13 mouse cellular contexts compared by ENCODE assay signal in the genomic region with DNA sequence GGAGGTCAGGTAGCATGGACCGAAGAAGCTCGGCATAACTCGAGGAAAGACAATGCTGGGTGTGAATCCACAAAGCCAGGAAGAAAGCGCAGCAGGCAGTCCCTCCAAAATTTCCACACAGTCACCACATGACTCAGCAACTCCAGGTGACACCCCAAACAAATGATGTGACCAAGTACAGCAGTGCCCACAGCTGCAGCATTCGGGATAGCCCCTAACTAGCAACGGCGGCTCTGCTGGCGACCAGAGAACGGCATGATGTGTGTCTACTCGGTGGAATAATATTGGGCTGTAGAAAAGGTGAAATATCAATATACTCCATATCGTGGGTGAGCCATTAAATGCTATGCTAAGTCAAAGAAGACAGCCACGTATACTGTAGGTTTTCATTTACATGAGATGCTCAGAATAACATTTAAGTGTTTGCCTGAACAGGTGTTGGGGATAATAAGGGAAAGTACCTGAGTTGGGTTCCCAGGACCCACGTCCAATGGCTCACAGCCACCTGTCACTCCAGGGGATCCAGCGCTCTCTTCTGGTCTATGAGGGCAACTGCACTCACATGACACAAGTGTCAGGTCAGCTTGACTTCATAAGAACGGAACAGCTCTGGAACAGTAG. TPM values are rescaled to one million over a fixed set of nuclear protein-coding genes. Genes with fewer than 3 reads are reported as not detected.
DNase-seq lines count a peak whose midpoint lies in the region; ATAC-seq and TF ChIP-seq lines count a peak whose summit lies in the region.
"Had no signal": no experiment of that assay in that cellular context is flagged by ENCODE, and none has a peak within 500 bp of the region (broad histone marks: within the 10 kb centered on the region; RNA-seq: fewer than 3 reads in every experiment).

No protein-coding gene starts in this region.

- ATAC-seq in intestine, postnatal 0 days: no peak
- ATAC-seq in intestine, embryonic 15.5 days: no peak
- no peak for ATAC-seq in liver, postnatal 0 days
- ATAC-seq in liver, embryonic 11.5 days (replicated peaks; ENCODE audit: low FRiP score): no peak
- ATAC-seq: midbrain, embryonic 15.5 days had no signal

- H3K4me2 ChIP-seq in intestine, postnatal 0 days (replicated peaks; ENCODE audit: low read depth): no peak overlapping the region
- H3K4me2 ChIP-seq in intestine, embryonic 15.5 days (replicated peaks): no peak overlapping the region
- no peak overlapping the region for H3K4me2 ChIP-seq in liver, postnatal 0 days (ENCODE audit: low read depth, low read length)
- H3K4me2 ChIP-seq in liver, embryonic 11.5 days: no peak overlapping the region
- H3K4me2 ChIP-seq: midbrain, embryonic 15.5 days; neural tube, embryonic 12.5 days had no signal

- no peak for DNase-seq in liver, postnatal 0 days
- no peak for DNase-seq in liver, embryonic 11.5 days (ENCODE audit: low spot score)
- DNase-seq in induced T-regulatory cell, adult 2 months (ENCODE audit: low read depth): peak; percentile 48
- no peak for DNase-seq in retina, embryonic 14.5 days (ENCODE audit: low spot score)
- DNase-seq in urinary bladder, adult 18-20 months (ENCODE audit: low spot score in 2 of 2): no peak
- DNase-seq: cerebellum, adult 9-11 months had no signal

- H3K4me3 ChIP-seq in intestine, postnatal 0 days (ENCODE audit: low read depth, low read length): no peak overlapping the region
- no peak overlapping the region for H3K4me3 ChIP-seq in intestine, embryonic 15.5 days (replicated peaks)
- no peak overlapping the region for H3K4me3 ChIP-seq in liver, postnatal 0 days (ENCODE audit: low read depth, low read length)
- no peak overlapping the region for H3K4me3 ChIP-seq in liver, embryonic 11.5 days (ENCODE audit: low read depth, low read length)
- 0 out of 2 replicates have a peak overlapping the region, but pooled peaks have one; percentile 2 for H3K4me3 ChIP-seq in E14TG2a.4 (replicated peaks; ENCODE audit: low read length)
- H3K4me3 ChIP-seq: midbrain, embryonic 15.5 days; neural tube, embryonic 12.5 days had no signal

- TF ChIP-seq CTCF in intestine, postnatal 0 days (IDR thresholded peaks at IDR 0.05; ENCODE audit: low read depth): peak; percentile 48
- peak; percentile 24 for TF ChIP-seq CTCF in liver, postnatal 0 days (IDR thresholded peaks at IDR 0.05; ENCODE audit: low read depth)
- peak; percentile 59 for TF ChIP-seq CTCF in E14TG2a.4 (conservative IDR thresholded peaks at IDR 0.05; ENCODE audit: low read length)

- H3K9ac ChIP-seq in intestine, postnatal 0 days (ENCODE audit: low read depth, low read length): no peak overlapping the region
- no peak overlapping the region for H3K9ac ChIP-seq in intestine, embryonic 15.5 days
- no peak overlapping the region for H3K9ac ChIP-seq in liver, postnatal 0 days (replicated peaks)
- H3K9ac ChIP-seq in liver, embryonic 11.5 days (ENCODE audit: low read depth, low read length): no peak overlapping the region
- H3K9ac ChIP-seq: midbrain, embryonic 15.5 days; neural tube, embryonic 12.5 days had no signal

- no peak overlapping the region for H3K27ac ChIP-seq in intestine, postnatal 0 days (ENCODE audit: low read depth, low read length)
- H3K27ac ChIP-seq in intestine, embryonic 15.5 days: no peak overlapping the region
- H3K27ac ChIP-seq in liver, postnatal 0 days (ENCODE audit: low read depth): no peak overlapping the region
- no peak overlapping the region for H3K27ac ChIP-seq in liver, embryonic 11.5 days (ENCODE audit: low read depth, low read length)
- H3K27ac ChIP-seq: macrophage; midbrain, embryonic 15.5 days; neural tube, embryonic 12.5 days had no signal

- peaks cover 9% of the 10 kb centered on the region; the same call in 1 of the 2 replicates for H3K36me3 ChIP-seq in intestine, postnatal 0 days (ENCODE audit: control insufficient read depth, insufficient read depth)
- peaks cover 4% of the 10 kb centered on the region; the same call in 1 of the 2 replicates for H3K36me3 ChIP-seq in intestine, embryonic 15.5 days
- H3K36me3 ChIP-seq in liver, postnatal 0 days (replicated peaks; ENCODE audit: insufficient read depth, low read length): peaks cover 9% of the 10 kb centered on the region
- H3K36me3 ChIP-seq in liver, embryonic 11.5 days (ENCODE audit: control insufficient read depth, insufficient read depth, low read length): no peaks in the 10 kb centered on the region
- H3K36me3 ChIP-seq in E14TG2a.4 (ENCODE audit: insufficient read depth, low read length): peaks cover 14% of the 10 kb centered on the region

- H3K4me1 ChIP-seq in intestine, postnatal 0 days (replicated peaks; ENCODE audit: control insufficient read depth, insufficient read depth, low read length): 0 out of 2 replicates have a peak, but pooled peaks cover 4% of the 10 kb centered on the region
- no peaks in the 10 kb centered on the region for H3K4me1 ChIP-seq in intestine, embryonic 15.5 days (replicated peaks)
- H3K4me1 ChIP-seq in liver, postnatal 0 days (ENCODE audit: insufficient read depth): peaks cover 12% of the 10 kb centered on the region
- 0 out of 2 replicates have a peak, but pooled peaks cover 2% of the 10 kb centered on the region for H3K4me1 ChIP-seq in liver, embryonic 11.5 days (replicated peaks; ENCODE audit: control insufficient read depth, insufficient read depth, low read length)
- peaks cover 44% of the 10 kb centered on the region for H3K4me1 ChIP-seq in E14TG2a.4 (replicated peaks; ENCODE audit: low read depth, low read length)
- H3K4me1 ChIP-seq: midbrain, embryonic 15.5 days; neural tube, embryonic 12.5 days had no signal

- no peaks in the 10 kb centered on the region for H3K27me3 ChIP-seq in intestine, postnatal 0 days (replicated peaks; ENCODE audit: control insufficient read depth, insufficient read depth, low read length)
- no peaks in the 10 kb centered on the region for H3K27me3 ChIP-seq in intestine, embryonic 15.5 days (replicated peaks)
- H3K27me3 ChIP-seq in liver, postnatal 0 days (ENCODE audit: insufficient read depth, low read length): no peaks in the 10 kb centered on the region
- H3K27me3 ChIP-seq in liver, embryonic 11.5 days (replicated peaks; ENCODE audit: control insufficient read depth, insufficient read depth, low read length): no peaks in the 10 kb centered on the region
- peaks cover 10% of the 10 kb centered on the region for H3K27me3 ChIP-seq in E14TG2a.4 (ENCODE audit: insufficient read depth, low read length)
- H3K27me3 ChIP-seq: midbrain, embryonic 15.5 days; neural tube, embryonic 12.5 days had no signal

- TF ChIP-seq EP300 in liver, postnatal 0 days (IDR thresholded peaks at IDR 0.05; ENCODE audit: low read depth): no peak

- no peaks in the 10 kb centered on the region for H3K9me3 ChIP-seq in intestine, postnatal 0 days (ENCODE audit: control insufficient read depth)
- H3K9me3 ChIP-seq in intestine, embryonic 15.5 days: no peaks in the 10 kb centered on the region
- no peaks in the 10 kb centered on the region for H3K9me3 ChIP-seq in liver, postnatal 0 days (ENCODE audit: low read length)
- H3K9me3 ChIP-seq in liver, embryonic 11.5 days (ENCODE audit: control insufficient read depth, low read length): no peaks in the 10 kb centered on the region
- H3K9me3 ChIP-seq in E14TG2a.4 (ENCODE audit: low read length): no peaks in the 10 kb centered on the region; the same call in 1 of the 2 replicates
- H3K9me3 ChIP-seq: midbrain, embryonic 15.5 days; neural tube, embryonic 12.5 days had no signal

- 83% methylated on average over 15 of the region's 15 CpGs for WGBS in intestine, postnatal 0 days
- WGBS in intestine, embryonic 15.5 days: 83% methylated on average over 15 of the region's 15 CpGs
- WGBS in liver, postnatal 0 days (ENCODE audit: insufficient replicate concordance): 78% methylated on average over 15 of the region's 15 CpGs
- 79% methylated on average over 15 of the region's 15 CpGs for WGBS in liver, embryonic 11.5 days

RNA-seq across cellular contexts. Expression of a gene that starts 34.0 kb away (rescaled TPM):
- polyA plus RNA-seq in intestine, postnatal 0 days (2015; fragmentation: Nextera tagmentation; extraction: Ambion mirVana): 7.7 and 11.5 TPM in 2 replicates
- polyA plus RNA-seq in intestine, embryonic 15.5 days (2015; fragmentation: Nextera tagmentation; extraction: Ambion mirVana): 19.1 and 19.7 TPM in 2 replicates
- polyA plus RNA-seq in liver, postnatal 0 days (2015; fragmentation: Nextera tagmentation; extraction: Ambion mirVana): 5.6 and 6.0 TPM in 2 replicates
- 14.5 and 16.8 TPM in 2 replicates for polyA plus RNA-seq in liver, embryonic 11.5 days (2014; fragmentation: Nextera tagmentation; extraction: Ambion mirVana)

RNA-seq across cellular contexts. Expression of a gene that starts 40.8 kb away (rescaled TPM):
- polyA plus RNA-seq in intestine, postnatal 0 days (2015; fragmentation: Nextera tagmentation; extraction: Ambion mirVana): not detected in 2 replicates
- 2.4 TPM in 1 of 2 replicates, not detected in the other for polyA plus RNA-seq in intestine, embryonic 15.5 days (2015; fragmentation: Nextera tagmentation; extraction: Ambion mirVana)
- 108 and 117 TPM in 2 replicates for polyA plus RNA-seq in liver, postnatal 0 days (2015; fragmentation: Nextera tagmentation; extraction: Ambion mirVana)
- polyA plus RNA-seq in liver, embryonic 11.5 days (2014; fragmentation: Nextera tagmentation; extraction: Ambion mirVana): 1.6 and 2.0 TPM in 2 replicates
- polyA plus RNA-seq: limb, embryonic 11.5 days; midbrain, embryonic 15.5 days; neural tube, embryonic 12.5 days had no signal

Comparison
In these comparisons a context has a peak if more than half of its experiments do, and no peak if none do; other contexts are left out.
1. RNA of a gene that starts 40.8 kb away (polyA plus RNA-seq): 108 to 117 TPM in liver, postnatal 0 days; 1.6 to 2.0 TPM in liver, embryonic 11.5 days, not detected in intestine, postnatal 0 days and 2.4 TPM in intestine, embryonic 15.5 days; every median in the first group is over 10 times any median in the second.
2. Peak in every context shown above with its lines, with median percentiles within 50 percentile points of each other: CTCF ChIP-seq.